Mouse (Mus musculus) MEL (cell line): ENCODE measurements around the gene Gm49711.

Source experiments
- CHD2 ChIP-seq: IDR thresholded peaks from 2 replicates; pipeline ENCODE4 v1.6.1; 2011; ENCODE audit warnings: low read length, improper control_type of control experiment
- CTCF ChIP-seq, 3 experiments: IDR thresholded peaks in 2 of 3; conservative IDR thresholded peaks in 1 of 3; 2 replicates each; pipeline ENCODE4 v1.5.1; 2011 to 2012; ENCODE audit warnings: low read length in 3 of 3, low read depth in 2 of 3, mild to moderate bottlenecking in 2 of 3, improper control_type of control experiment in 1 of 3, inconsistent platforms in 1 of 3, mixed read lengths in 1 of 3, moderate library complexity in 1 of 3; ENCODE audit not compliant: control insufficient read depth in 1 of 3, insufficient read depth in 1 of 3, poor library complexity in 1 of 3, severe bottlenecking in 1 of 3
- EP300 ChIP-seq, 2 experiments: IDR thresholded peaks; 2 replicates each; pipeline ENCODE4 v1.6.1; 2011; ENCODE audit warnings: improper control_type of control experiment in 2 of 2, low read length in 2 of 2, low read depth in 1 of 2, mild to moderate bottlenecking in 1 of 2
- JUND ChIP-seq: IDR thresholded peaks from 2 replicates; pipeline ENCODE4 v1.6.1; 2011; ENCODE audit warnings: low read depth, mild to moderate bottlenecking, improper control_type of control experiment, low read length
- MYC ChIP-seq: IDR thresholded peaks from 2 replicates; pipeline ENCODE4 v1.6.1; 2011; ENCODE audit warnings: low read depth, mild to moderate bottlenecking, low read length, improper control_type of control experiment, moderate library complexity
- POLR2A ChIP-seq, 2 experiments: IDR thresholded peaks; 2 replicates each; pipeline ENCODE4 v1.6.1; 2011 to 2012; ENCODE audit warnings: low read length in 2 of 2, mild to moderate bottlenecking in 2 of 2, control low read depth in 1 of 2, improper control_type of control experiment in 1 of 2, low read depth in 1 of 2, moderate library complexity in 1 of 2; ENCODE audit not compliant: control insufficient read depth in 1 of 2, insufficient read depth in 1 of 2, poor library complexity in 1 of 2
- TCF12 ChIP-seq: IDR thresholded peaks from 2 replicates; pipeline ENCODE4 v1.6.1; 2014; ENCODE audit warnings: low read depth, mild to moderate bottlenecking, inconsistent platforms, low read length, improper control_type of control experiment, moderate library complexity
- ZNF384 ChIP-seq: IDR thresholded peaks from 2 replicates; pipeline ENCODE4 v1.6.1; 2012; ENCODE audit warnings: low read depth, mild to moderate bottlenecking, inconsistent platforms, low read length, improper control_type of control experiment

DNA sequence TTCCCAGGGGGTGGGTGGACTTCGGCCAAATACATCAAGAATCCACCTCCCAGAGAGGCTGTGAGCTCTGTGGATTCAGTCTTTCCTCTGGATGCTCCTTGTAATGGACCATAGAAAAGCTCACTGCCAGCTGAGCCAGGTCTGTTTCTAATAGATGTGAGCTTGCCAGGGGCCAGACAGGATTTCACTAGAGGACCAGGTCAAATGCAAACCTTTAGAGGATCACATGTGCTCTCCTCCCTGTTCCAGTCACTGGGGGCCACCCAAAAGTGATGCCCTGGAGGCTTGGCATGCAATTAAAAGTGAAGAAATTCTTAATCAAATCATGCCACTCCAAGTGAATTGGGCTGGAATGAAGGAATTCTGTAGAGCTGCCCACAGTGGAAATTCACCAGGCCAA is 117.9 kb downstream of the Gm49711 start:
- TF ChIP-seq POLR2A (IDR thresholded peaks at IDR 0.05; ENCODE audit: control insufficient read depth in 1 of 2, insufficient read depth in 1 of 2, low read depth in 1 of 2, low read length in 2 of 2, poor library complexity in 1 of 2) (no peak), EP300 (IDR thresholded peaks at IDR 0.05; ENCODE audit: low read depth in 1 of 2, low read length in 2 of 2) (no peak), TCF12 (no peak), MYC (no peak), JUND (no peak), CTCF (IDR thresholded peaks at IDR 0.05 in 2 of 3, conservative IDR thresholded peaks at IDR 0.05 in 1 of 3; ENCODE audit: control insufficient read depth in 1 of 3, insufficient read depth in 1 of 3, low read depth in 2 of 3, low read length in 3 of 3, poor library complexity in 1 of 3, severe bottlenecking in 1 of 3) (no peak), ZNF384 (no peak), CHD2 (no peak)
